Mouse (Mus musculus) A20 (cell line): ENCODE data around the gene Fam155a.
A peak's percentile ranks its signal among the peaks of the same experiment; 100 is the strongest.

Experiments
- DNase-seq: peaks from one replicate; pipeline ENCODE4 v3.0.0-alpha.2; 2011; ENCODE audit warnings: low read depth, low spot score

Fam155a gene

DNA sequence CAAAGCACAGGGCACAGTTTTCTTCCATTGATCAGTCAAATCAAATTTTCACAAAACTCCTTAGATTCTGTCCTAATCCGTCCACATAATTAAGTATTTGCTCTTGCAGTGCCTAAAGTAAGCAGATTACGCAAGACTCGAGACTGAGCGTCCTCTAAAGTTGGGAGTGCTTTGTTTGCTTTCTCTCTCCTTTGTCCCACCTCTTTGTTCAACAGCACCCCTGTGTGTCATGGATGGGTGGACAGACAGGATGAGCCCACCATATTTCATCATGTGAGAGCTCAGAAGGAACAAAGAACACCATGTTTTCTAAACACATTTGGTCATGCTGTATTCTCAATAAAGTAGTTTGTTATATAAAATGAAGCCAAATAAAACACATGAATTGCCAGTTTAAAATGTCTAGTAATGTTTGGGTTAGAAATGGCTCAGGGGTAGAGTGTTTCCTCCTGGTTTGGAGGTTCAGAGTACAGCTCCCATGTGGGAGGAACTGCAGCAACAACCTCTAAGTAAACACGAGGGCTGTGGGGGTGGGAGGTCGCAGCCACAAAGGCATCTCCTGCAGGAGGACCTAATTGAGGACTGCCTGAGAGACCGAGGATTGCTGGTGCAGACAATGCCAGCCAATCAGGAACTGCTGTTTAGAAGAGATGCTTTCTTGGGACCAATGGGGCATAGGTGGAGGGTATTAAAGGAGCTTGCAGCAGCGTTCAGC, 482.8 kb downstream of the Fam155a start:
- DNase-seq: no peak

DNA sequence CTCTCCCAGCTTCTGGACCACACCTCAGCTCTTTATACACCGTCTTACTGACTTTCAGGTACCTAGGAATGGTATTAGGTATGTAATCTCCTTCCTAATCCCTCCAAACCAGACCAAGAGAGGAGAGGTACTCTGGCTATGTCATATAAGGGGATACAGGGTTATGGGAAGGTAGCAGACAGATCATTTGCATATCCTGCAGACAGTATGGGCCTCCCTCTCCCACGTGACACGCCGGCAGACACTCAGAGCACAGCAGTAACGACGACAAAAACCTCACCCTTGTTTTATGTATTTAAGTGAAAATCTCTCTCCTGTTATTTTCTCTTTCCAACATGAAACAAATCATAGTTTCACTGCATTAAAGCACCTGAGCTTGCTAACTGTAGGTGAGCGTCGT, 496.8 kb downstream of the Fam155a start:
- DNase-seq: no peak

DNA sequence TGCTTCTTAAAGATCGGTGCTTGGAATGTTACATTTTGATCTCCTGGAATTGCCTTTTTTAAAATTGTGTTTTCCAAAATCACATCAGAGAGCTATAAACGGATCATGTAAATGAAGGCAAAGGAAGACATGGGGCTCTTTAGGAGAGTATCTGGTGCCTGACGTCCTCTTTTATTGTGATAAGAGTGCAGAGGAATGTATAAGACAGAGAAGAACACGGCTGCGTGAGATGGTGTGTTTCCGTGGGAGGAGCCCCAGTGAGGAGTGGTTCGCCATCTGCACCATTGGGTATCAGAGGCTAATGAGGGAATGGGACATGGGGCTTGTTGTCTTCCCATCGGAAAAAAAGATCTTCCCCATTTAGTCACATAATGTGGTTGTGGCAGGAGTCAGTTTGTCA, 506.6 kb downstream of the Fam155a start:
- DNase-seq: no peak

DNA sequence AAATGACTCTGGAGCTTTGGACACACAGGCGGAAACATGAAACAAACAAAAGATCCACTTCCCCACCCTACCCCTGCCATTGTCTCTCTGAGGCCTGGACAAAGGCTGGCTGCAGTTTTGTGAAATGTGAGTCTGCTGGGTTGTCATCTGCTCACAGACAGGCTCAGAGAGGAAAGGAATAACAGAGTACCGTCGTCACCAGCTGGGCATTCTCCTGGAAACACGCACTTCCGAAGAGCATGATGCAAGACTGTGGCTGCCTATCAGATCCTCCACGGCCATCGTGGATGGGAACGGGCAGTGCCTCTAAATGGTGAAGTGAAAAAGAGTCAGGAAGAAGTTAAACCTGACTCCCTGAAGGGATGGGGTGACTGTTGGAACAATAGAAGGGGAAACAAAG, 509.4 kb downstream of the Fam155a start:
- no peak for DNase-seq

DNA sequence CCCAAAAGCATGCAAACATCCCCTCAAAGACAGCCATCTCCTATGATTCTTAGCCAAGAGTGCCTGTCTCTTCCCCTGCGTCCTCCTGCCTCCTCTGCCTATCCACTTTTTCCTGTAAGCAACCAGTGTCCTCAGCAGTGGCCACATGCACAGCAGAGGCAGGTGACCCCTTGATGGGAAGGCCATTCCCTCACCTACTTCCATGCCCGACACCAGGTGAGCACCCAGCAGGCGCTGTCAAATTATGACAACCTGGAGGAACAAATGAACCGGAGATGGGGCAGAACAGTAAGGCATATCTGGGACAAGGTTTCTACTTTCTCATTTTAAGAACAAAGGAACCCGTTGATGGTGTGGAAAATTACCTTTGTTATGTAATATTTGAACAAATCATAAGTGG, 515.6 kb downstream of the Fam155a start:
- no peak for DNase-seq

DNA sequence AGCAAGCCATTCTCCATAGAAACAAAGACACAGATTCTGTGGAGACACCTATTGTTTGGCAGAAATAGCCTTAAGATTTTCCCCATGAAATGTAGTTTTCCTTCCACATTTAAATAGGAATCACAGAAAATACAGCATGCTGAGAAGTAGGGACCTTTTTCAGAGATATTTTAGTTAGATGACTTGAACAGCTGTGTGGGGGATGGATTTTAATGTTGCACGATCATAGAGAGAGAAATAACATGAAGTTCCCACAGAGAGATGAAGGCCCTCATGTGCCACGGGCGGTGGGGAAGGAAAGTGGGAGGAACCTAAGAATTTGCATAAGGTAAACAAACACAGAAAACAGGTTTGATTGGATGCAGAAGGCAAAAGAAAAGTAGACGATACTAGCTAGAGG, 518.0 kb downstream of the Fam155a start:
- DNase-seq: no peak

DNA sequence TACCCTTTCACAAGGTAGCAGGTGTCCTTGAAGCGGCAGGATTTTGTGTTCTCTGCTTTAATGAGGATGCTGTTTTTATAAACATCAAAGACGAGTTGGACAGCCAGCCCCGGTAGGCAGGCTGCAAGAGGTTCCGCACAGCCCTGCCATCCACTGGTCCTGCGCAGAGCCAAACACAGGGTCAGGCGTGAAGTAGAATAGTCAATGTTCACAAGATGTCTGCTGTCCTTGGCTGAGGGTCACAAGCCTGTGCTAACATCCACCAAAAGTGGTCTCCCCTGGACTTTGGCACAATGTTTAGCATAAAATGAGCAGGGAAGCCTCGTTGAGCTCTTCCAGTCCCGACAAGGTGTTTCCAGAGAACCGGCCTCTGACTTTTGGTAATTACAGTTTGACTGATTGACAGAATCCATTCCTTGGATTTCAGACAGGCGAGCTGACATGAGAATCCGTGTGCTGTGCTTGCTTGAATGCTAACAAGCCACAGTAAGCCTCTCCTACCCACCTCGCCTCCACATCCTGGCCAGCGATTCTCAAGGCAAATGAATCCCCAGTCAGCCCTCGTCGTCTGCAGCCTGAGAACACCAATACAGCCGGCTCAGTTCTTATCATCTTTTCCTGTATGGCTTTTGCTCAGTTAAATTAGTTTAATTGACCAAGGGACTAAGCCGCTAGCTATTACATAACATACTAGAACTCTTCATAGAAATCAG, 522.7 kb downstream of the Fam155a start:
- no peak for DNase-seq

DNA sequence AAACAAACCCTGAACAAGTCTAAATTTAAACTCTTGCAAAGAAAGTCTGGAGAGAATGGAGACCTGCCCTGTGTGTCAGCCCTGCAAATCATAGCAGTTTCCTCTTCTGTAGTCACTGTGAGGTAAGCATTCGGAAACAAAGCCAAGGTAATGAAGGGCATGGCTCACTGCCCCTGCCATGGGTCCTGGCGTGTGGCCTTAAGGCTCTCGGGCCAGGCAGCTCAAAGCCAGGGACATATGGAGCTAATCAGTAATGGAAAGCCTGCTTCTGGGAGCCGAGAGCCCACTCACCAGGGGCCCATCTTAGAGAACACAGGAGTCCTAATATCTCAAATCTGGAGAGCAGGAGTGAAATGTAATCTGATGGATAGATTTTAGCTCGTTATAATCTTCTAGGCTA, 525.0 kb downstream of the Fam155a start:
- DNase-seq: no peak

DNA sequence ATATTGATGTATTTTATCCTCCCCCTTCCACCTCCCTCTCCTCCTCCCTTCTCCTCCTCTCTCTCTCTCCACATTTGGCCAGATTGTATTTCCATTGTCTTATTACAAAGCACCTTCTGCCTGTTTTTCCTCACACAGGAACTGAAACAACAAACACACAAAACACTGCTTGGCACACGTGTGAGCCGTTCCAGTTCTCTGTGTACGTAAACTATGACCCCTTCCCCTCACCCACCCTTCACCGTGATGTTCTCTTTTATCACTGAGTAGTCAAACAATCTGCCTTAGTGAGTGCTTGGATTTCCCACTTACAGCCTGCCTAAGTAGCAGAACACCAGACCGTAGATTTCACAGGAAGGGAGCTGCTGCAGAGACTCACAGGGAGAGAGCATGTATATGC, 530.0 kb downstream of the Fam155a start:
- DNase-seq: no peak

DNA sequence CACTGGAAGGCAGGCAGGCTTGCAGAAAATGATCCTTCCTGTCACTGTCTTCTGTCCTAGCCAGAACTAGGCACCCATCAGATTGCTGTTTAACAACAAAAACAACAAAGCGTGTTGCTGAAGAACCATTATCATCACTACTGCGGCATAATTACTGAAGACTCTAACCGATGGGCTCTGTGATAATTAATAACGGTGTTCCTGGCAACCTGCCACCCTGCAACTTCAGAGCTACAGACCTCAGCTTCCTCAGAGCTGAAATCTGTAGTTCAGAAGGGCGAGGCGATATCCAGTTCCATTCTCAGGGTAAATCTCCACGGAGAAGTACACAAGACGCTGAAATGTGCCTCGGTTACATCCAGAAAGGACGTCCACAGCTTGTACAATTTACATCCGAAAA, 531.2 kb downstream of the Fam155a start:
- DNase-seq: no peak

DNA sequence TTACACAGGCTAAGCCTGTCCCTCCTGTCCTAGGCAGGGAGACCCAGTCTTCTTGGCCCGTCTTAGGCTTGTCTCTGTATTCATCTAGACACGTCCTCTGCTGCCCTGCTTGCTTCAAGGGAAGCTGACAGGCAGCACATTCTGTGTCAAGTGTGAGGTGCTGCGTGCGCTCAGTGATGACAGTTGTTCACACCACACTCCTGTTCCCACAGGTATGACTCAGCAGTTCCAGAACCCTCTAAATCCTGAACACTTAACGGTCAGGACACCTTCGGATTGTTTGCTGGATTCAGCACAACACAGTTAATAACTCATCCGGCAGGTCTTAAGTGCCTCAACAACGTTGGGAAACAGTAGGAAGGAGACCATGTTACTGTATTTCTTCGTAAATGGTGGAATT, 532.0 kb downstream of the Fam155a start:
- DNase-seq: no peak

DNA sequence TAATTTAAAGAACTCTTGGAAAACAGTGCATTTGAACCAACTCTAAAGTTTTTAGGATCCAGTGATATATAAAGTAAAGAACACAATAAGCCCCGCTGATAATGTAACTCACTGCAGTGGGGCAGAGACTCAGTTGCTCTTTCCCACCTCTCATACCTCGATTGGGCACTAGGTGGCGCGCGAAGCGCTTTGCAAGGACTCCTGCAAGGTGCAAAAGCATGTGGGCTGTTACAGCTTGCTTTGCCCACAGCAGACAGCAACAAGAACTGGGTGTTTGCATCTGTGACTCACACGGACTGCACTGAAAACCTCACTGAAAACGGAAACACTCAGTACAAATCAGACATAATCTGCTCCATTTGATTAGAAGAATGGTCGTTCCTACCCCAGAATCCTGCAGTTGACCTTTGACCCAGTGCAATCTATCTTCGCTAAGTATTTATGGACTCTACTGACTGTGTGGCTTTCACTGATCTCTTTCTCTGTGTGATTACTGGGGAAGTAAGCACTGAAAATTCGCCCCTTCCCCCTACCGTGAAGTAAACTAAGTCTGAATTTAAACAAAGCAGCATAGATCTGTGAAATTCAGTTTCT, 537.5 kb downstream of the Fam155a start:
- DNase-seq: peak; percentile 31

DNA sequence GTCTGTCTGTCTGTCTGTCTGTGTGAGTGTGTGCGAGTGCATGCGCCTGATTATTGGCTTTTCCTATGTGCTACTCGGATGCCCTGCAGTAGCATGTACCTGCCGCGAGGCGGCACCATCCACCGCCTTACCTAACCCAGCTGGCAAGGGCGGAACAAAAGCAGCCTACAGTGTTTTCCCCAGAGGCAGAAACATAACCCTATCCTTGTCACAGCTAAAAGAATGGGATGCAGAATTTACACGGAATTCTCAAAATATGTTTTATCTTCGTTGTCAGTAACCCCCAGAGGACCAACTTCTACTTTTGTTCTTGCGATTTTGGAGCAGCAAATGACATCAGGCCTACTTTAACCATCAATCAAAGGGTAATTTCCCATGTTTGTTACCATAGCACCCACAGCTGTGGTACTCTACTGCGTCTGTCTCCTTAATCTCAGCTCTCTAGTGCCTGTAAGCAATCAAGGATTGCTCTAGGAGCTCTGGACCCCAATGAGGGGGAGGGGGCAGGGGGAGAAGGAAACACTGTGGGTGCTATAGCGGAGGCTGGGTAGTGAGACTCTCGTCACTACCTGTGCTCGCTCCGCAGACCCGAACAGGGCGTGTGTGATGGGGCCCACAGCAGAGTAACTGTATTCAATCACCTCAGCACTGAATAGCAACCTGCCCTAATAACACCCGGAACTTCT, 543.0 kb downstream of the Fam155a start:
- DNase-seq: no peak

DNA sequence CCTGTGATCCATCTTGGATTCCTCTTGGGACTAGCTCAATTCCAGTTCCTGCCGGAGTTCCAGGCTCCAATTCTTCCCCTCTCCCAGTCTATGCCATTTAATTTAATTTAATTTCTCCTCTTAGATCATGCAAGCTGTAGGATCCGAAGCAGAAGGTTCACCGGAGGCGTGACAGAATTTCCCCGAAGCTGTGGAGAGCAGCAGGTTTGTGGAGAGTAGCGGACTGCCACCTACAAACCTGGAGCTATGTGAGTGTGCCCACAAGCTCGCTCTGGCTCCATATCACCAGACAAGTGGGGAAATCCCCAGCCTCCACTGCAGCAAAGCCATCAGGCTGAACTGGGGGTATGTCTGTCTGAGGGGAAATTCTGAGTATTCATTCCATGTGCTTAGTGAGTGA, 544.2 kb downstream of the Fam155a start:
- no peak for DNase-seq

DNA sequence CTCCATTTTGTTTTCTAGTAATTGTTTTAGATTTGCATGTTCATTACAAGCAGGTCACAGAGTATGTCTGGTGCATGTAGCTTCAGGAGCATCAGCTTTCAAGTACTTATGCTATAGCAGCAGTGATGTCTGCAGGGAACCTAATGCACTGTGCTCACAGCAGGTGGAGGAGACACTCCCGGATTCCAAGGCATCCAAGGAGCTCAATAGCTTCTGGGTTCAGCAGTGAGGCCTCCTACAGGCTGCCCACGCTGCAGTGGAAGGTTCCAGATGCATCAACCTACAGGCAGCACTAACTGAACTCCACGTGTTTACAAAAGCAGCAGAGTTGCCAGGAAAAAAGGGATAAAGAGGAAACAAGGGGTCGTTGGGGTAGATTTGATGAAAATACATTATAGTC, 559.2 kb downstream of the Fam155a start:
- DNase-seq: no peak

DNA sequence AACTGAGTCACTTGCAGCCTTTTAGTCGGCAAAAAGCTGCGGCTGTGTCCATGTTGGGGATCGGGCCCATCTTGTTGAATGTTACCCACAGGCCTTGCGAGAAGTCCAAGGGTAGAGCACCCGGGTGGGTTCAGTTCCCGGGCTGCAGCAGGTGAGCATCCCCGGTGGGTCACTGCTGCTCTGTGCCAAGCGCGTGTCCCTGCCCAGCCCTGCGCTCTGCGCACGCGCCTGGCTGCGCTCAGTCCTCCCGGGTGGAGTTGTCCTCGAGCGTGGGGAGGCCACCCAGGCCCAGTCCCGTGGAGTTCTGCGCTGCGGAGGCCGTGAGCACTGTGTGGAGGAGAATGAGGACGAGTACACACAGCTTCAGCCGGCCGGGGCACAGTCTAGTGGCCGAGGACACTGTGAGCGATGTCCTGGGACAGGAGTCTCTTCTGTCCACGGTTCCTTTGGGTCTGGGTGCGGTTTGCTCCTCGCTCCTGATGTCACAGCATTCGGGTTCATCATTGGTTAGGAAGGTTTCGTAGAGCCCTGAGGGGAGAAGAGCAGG, 563.4 kb downstream of the Fam155a start:
- DNase-seq: no peak

DNA sequence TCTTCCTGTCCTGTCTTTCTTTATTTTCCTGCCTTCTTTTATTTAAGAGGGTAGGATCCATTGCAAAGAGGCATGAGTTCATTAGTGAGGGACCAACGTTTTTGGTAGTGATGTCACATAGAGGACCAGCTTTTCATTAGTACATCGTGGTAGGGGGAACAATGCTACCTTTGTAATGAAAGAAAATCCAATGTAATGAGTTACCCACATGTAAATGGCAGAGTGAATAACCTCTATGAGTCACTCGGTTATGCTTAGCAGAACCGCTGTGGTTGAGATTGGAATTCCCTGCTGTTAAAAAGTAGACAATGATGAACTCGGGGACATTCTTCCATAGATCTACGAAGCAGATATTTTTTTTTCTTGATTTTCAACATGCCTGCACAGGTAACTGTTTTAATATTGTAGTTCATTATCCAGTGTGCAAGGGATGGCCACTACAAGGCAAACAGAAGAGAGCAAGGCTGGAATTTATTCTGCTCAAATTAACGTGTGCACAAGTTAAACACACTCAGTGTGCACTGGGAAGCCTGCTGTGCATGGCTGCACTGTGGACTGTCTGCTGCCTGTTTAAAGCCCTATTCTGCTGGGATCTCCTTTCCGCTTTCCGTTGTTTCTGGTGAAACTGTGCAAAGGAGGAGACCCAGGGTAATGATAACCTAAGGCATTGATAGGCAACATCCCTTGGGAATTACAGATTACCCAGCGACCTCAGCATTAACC, 566.5 kb downstream of the Fam155a start:
- no peak for DNase-seq

DNA sequence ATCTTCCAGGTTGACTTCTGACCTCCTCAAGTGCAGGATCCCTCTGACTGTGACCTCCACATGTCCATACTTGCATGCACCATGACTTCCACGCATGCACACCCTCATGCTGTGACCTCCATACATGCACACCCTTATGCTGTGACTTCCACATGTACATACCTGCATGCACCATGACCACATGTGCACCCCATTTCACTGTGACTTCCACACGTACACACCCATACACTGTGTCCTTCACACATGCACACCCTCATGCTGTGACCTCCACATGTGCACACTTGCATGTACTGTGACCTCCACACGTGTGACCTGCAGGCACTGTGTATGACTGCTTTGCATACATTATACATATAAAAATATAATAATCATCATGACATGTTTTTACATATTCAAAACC, 570.9 kb downstream of the Fam155a start:
- DNase-seq: no peak

DNA sequence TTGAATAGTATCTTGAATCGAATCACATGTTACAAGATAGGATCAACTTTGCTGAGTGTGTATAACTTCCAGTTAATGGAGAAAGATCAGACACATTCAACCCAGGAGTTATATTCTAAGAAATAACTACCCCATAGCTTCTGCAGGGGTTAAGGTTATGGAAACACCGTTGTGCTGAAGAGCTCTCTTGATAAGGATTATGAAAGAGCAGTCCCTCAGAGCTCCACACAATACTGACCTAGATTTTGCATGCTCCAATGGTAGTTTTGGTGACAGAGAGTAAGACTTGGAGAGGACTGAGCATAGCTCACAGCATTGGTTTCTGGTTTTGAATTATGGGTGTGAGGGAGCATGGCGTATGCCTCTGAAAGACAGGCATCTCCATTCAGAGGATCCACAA, 579.3 kb downstream of the Fam155a start:
- DNase-seq: no peak

DNA sequence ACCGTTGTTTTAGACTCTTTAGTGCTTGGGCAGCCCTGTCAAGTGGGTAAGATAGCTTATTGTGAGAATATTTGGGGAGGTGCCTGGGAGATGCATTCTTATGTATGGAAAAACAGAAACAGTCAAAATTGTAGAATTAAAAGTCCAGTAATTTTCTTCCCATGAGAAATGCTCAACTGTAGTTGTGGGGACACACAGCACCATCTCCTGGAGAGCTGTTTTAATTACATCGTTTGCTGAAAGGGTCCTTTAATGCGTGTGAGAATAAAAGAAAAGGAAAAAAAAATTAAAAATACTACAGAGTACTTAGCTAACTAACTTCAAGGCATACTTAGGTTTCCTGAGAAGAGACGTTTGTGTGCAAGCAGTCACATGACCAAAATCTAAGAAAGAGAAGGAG, 582.3 kb downstream of the Fam155a start:
- no peak for DNase-seq

DNA sequence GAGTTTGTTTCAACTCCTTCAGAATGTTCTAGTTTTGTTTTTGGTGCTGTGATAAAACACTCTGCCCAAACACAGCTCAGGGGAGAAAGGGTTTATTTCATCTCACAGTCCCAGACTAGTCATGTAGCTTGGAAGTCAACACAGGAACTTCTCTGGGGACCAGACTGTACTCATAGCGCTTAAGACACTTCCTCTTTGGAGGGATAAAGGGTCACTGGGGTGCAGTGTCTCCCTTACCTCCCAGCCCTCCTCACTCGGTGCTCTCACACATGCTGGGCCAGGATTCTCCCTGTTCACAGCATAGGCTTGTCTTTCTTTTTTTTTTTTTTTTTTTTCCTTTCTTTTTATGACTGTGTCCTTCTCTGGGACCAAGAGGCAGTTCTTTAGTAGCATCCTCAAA, 585.8 kb downstream of the Fam155a start:
- DNase-seq: no peak

DNA sequence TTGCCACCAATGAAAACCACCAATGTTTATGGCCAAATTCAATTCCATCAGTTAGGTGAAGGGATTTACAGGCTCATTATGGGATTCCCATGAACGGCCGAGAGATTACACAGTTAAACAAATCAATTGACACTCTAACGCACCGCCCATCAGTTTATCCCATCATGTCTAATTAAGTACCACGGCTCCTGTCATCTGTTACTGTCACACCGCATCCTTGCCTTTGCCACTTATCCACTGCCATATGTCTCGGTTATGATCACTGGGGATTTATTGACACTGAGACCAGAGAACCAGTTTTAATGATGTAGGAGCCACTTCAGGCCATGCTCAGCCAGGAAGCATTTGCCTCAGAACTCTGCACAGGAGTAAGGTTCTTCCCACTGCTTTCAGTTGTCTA, 588.5 kb downstream of the Fam155a start:
- no peak for DNase-seq
